Mouse (Mus musculus) megakaryocyte, embryonic 14.5 days (primary cell): Measurements from ENCODE around the gene Ifi27l2b. TPM values are rescaled to one million over a fixed set of nuclear protein-coding genes. Genes with fewer than 3 reads are reported as not detected.

ENCODE experiments used
- H3K27me3 ChIP-seq: replicated peaks from 2 replicates; pipeline ENCODE3; 2012; ENCODE audit warnings: inconsistent platforms
- H3K36me3 ChIP-seq: replicated peaks from 2 replicates; pipeline ENCODE3; 2012; ENCODE audit warnings: low read length, inconsistent platforms, mixed read lengths
- H3K4me1 ChIP-seq: 2 replicates; pipeline ENCODE4 v1.6.1; 2012; ENCODE audit warnings: inconsistent platforms
- H3K4me3 ChIP-seq: replicated peaks from 2 replicates; pipeline ENCODE3; 2012; ENCODE audit warnings: moderate library complexity, mild to moderate bottlenecking, inconsistent platforms
- H3K9me3 ChIP-seq: 2 replicates; pipeline ENCODE4 v1.6.1; 2012; ENCODE audit warnings: inconsistent platforms
- FLI1 ChIP-seq: IDR thresholded peaks from 2 replicates; pipeline ENCODE4 v1.6.1; 2012; ENCODE audit warnings: low read length, inconsistent platforms, mixed read lengths
- GATA1 ChIP-seq: IDR thresholded peaks from 3 replicates; pipeline ENCODE4 v1.6.1; 2012; ENCODE audit warnings: mixed read lengths, low read length, inconsistent platforms, borderline replicate concordance
- polyA plus RNA-seq: library from polyadenylated mRNA; stranded (reverse); fragments of >175 nt; gene quantifications from 2 replicates; pipeline ENCODE4 v1.2.3, GENCODE M21; 2012; ENCODE audit warnings: low replicate concordance; ENCODE audit not compliant: insufficient read depth

The Ifi27l2b gene
- polyA plus RNA-seq, 1 experiment, result not detected

DNA sequence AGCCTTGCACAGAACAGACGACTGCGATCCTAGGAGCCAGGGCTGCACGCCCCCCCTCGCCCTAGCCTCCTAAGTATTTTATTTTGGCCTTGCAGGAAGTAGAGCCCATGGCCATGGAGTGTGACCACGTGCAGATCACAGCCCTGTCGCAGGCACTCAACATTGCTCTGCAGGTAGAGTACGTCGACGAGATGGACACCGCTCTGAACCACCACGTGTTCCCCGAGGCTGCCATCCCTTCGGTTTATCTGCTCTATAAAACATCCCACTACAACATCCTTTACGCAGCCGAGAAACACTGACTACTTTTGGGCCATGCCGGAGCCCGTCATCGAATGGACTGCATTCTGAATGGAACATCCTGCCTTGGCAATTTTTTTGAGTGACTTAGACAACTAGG lies 52.9 kb downstream of the Ifi27l2b start:
- no peak overlapping the region for H3K4me3 ChIP-seq
- 0 out of 2 replicates have a peak, but pooled peaks cover 4% of the 10 kb centered on the region for H3K4me1 ChIP-seq
- peaks cover 91% of the 10 kb centered on the region for H3K36me3 ChIP-seq
- no peak for TF ChIP-seq FLI1
- TF ChIP-seq GATA1, result no peak
- H3K9me3 ChIP-seq, result no peaks in the 10 kb centered on the region
- no peaks in the 10 kb centered on the region for H3K27me3 ChIP-seq

Other genes starting within 250 kb of the Ifi27l2b start
- not detected in 2 replicates for gene Prima1, start 215.1 kb downstream of the Ifi27l2b start, polyA plus RNA-seq
- not detected in 2 replicates for gene Fam181a, start 146.2 kb downstream of the Ifi27l2b start, polyA plus RNA-seq
- 1.7 TPM in 1 of 2 replicates, not detected in the other for gene Asb2, start 101.2 kb downstream of the Ifi27l2b start, polyA plus RNA-seq
- 0.66 and 0.79 TPM in 2 replicates for gene Otub2, start 68.5 kb downstream of the Ifi27l2b start, polyA plus RNA-seq
- 0.28 TPM in 1 of 2 replicates, not detected in the other for gene 9330161L09Rik, start 49.4 kb downstream of the Ifi27l2b start, polyA plus RNA-seq
- 8.3 and 20.3 TPM in 2 replicates for gene Ddx24, start 31.4 kb downstream of the Ifi27l2b start, polyA plus RNA-seq
- gene Ifi27, start 23.0 kb downstream of the Ifi27l2b start, polyA plus RNA-seq, result 4.1 TPM in 1 of 2 replicates, not detected in the other
- gene Ifi27l2a, start 13.5 kb downstream of the Ifi27l2b start, polyA plus RNA-seq, result 26.7 TPM in 1 of 2 replicates, not detected in the other
- gene Ppp4r4, start 75.1 kb upstream of the Ifi27l2b start, polyA plus RNA-seq, result not detected in 2 replicates
- 1.4 TPM in 1 of 2 replicates, not detected in the other for gene Serpina10, start 174.2 kb upstream of the Ifi27l2b start, polyA plus RNA-seq
- gene Serpina6, start 200.0 kb upstream of the Ifi27l2b start, polyA plus RNA-seq, result not detected in 2 replicates
- not detected in 2 replicates for gene Serpina16, start 218.9 kb upstream of the Ifi27l2b start, polyA plus RNA-seq
- not detected in 2 replicates for gene Serpina1f, start 238.3 kb upstream of the Ifi27l2b start, polyA plus RNA-seq